Mouse (Mus musculus): ENCODE measurements around the gene Zfp810.
A peak's percentile ranks its signal among the peaks of the same experiment; 100 is the strongest.

The Zfp810 gene

DNA sequence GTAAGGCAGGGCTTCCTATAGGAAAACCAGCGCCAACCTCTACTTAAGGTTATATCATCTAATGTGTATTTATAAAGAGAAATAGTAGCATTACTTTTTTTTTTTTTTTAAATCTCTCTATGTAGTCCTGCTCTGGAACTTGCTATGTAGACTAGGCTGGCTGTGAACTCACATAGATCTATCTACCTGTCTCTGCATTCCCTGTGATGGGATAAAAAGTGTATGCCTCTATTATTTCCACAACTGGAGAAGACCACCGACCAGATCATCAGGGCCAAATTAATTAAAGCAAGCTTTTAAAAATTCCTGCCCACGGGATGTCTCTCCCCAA, 47.4 kb downstream of the Zfp810 start:
- no peak for DNase-seq (ENCODE audit: low spot score)

DNA sequence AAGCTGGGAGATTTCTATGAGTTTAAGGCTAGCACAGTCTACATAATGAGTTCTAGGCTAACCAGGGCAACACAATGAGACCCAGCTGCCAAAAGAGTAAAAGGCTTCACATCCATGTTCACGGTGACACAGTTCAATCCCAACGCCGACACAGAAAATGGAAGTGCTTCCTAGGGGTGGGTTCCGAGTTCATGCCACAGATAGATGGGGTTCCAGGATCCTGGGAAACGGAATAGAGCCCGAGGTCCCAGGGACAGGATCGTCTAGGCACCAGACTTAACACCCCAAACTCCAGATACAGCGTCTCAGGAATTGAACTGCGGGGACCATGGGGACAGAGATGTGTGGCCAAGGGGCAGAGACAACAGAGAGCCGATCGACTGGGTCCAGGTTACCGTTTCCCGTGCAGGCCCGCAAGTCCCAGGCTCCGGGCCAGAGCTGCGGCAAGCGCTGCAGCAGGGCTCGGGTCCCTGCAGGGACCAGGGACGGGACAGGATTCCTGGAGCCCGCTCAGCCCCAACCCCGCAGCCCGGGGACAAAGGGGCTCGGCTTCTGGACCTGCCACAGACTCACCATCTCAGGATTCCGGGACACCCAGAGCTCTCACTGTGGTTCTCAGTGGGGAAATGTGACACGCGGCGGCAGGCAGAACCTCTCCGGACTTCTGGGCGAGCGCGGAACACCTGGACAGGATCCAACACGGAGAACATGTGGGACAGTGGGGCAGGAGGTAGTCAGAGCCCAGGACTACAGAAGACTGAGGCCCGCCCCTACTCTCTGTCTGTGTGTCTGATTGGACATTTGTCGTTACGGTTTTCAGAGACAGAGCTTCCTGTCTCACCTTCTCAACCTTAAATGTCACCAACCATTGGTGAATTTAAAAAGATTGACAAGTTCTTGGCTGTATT, 48.0 kb downstream of the Zfp810 start, which contains the start of gene Zfp599:
TSS of gene Zfp599 (minus strand) at position 712 of the 908 bp plus-strand sequence.
- DNase-seq (ENCODE audit: low spot score) = peak; percentile 63

DNA sequence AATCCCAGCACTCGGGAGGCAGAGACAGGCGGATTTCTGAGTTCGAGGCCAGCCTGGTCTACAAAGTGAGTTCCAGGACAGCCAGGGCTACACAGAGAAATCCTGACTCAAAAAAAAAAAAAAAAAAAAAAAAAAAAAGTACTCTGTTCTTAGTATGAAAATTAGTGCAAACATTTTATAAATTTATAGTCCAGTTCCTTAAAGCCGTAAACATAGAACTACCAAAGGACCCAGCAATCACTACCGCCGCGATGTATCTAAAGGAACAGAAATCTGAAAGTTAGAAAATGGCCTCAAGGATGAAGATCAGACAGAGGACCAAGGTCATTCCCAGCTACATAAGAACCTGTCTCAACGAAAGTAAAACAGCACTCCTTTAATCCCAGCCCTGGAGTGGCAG, 48.7 kb downstream of the Zfp810 start:
- DNase-seq (ENCODE audit: low spot score) = no peak

DNA sequence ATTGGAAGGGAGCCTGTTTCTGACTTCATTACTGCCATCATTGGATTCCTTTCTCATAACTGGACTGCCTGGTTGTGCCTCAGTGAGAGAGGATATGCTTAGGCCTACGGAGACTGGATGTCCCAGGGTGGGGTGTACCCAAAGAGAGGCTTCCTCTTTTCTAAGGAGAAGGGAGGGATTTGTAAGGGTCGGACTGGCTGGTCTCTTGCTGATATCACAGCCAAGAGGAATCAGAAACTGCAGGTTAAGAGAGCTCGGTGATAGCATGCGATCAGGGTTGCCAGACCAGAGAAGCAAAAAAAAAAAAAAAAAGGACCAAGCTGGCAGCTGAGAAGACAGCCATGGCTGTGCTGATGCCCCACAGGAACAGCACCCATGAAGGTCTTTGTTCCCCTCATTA, 50.9 kb downstream of the Zfp810 start:
- no peak for DNase-seq (ENCODE audit: low spot score)

DNA sequence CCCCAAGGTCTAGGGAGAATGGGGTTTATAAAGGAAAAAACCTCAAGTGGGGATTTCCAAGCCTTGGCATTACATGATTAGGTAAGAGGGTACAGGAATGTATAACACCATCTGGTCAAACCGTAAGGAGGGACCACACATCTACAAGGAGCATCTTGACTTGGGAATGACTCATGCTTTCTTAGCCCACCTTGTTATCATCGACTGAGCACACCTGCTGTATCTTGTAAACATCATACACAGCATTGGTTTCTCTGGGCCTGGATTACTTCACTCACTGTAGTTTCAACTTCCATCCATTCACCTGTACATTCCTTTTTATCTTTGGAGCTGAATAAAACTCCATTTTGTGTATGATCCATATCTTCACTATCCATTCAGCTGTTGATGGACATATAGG, 63.2 kb downstream of the Zfp810 start:
- no peak for DNase-seq (ENCODE audit: low spot score)

DNA sequence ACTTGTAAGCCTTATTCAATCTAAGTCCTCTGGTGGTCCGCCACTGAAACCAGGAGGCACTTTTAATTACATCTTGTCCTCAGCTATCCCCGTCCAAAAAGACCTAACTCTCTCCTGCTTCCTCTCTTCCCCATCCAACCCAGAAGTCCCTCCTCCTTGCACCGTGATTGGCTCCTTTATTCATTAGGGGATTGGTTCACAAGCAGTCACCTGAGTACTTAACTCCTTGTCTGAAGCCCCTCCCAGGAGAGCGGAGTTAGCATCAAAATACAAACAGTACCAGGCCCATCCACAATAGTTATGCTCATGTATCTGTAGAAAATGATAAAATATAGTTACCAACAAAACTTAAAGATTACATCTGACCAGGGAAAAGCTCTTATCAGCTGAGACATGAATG, 67.4 kb downstream of the Zfp810 start:
- DNase-seq (ENCODE audit: low spot score) = no peak

DNA sequence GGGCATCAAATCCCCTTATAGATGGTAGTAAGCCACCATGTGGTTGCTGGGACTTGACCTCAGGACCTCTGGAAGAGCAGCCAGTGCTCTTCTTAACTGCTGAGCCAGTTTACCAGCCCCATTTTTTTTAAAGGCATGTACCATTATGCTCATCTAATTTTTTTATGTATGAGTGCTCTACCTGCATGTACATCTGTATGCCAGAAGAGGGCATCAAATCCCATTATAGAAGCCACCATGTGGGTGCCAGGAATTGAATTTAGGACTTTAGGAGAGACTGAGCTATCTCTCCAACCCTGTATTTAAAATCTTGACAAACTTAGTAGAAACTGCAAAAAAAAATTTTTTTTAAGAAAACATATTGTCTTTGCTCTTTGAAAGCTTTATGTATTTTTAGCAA, 76.9 kb downstream of the Zfp810 start:
- no peak for DNase-seq (ENCODE audit: low spot score)

DNA sequence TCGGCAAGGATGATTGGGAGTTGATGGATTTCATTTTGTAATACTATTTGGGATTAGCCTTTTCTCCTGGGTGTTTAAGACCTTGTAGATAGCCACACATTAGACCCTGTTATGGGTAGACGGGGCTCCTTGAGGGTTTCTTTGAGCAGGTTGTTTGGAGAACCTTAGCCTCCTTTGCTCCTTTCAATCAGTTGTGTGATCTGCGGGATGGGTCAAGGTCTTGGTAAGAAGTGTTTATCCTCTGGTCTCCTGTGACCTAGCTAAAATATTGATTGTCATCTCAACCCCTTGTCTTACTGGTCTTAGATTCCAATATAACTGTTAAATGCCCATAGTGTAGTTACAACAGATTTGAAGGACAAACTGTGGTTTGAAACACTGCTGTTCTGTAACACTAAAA, 77.4 kb downstream of the Zfp810 start:
- DNase-seq (ENCODE audit: low spot score) = no peak

DNA sequence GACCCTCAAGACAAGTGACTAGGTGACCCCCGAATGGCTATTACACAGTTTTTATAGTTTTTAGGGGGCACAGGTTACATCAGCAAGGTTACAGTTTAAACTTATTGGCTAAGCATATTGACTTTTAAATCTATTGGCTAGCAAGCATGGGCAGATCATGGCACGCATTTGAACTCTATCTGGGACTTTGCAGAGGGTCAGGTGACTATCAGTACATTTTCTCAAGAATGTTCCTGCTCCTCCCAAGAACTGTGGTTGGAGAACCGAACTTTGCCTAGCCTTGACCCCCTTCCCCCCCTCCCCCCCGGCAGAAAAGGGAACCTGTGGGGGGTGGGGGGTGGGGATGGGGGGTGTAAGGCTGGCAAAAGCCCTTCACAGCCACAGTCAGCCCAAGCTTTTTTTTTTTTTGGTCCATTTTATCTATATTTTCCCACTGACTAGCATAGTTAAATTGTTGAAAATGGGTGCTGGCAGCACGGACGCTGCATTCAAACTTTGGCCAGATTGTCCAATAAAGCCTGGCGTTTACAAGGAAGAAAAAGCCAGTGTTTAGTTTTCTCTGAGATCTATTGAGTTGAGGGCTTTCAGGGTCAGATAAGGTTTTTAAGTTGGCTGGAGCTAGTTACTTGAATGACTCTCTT, 77.9 kb downstream of the Zfp810 start:
- DNase-seq (ENCODE audit: low spot score) = no peak

DNA sequence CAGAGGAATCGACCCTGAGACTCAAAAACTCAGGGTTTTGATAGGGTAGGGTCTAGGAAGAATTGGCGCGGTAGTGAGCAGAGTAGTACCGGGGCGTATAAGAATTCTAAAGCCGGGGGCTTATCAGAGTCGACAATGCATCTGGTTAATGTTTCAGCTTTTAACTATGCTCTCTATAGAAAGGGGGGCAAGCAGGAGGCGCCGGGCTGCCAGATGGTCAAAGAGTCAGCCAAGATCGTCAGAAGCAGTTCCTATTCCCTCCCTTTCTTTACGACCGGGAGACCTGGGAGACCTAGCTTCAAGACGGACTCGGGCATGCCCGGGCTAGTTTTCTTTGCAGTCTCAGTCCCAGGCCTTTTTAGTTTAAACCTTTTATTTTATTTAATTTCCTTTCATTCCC, 80.6 kb downstream of the Zfp810 start:
- peak; percentile 83 for DNase-seq (ENCODE audit: low spot score)
